Mouse (Mus musculus) gastrocnemius, postnatal 14 days (tissue): ENCODE measurements around the gene Abcd1. TPM values are rescaled to one million over a fixed set of nuclear protein-coding genes. Genes with fewer than 3 reads are reported as not detected.

Experiments used
- DNase-seq: peaks from one replicate; pipeline ENCODE4 v3.0.0; 2021; ENCODE audit warnings: mixed read lengths
- intact Hi-C: fragments of 180-260 bp; cut with DNase I; formaldehyde crosslinking; loops from one replicate; pipeline ENCODE4 v1.15.1; 2025; ENCODE audit warnings: low total_unique reads
- long read RNA-seq, 2 experiments: library from polyadenylated mRNA; stranded (forward); transcript quantifications; one replicate each; pipeline ENCODE4 v2.0.0; 2021
- total RNA-seq, 2 experiments: library from RNA; stranded (reverse); gene quantifications; 2 replicates each; pipeline ENCODE4 v1.2.3; 2021

Gene Abcd1
- 10 to 100 TPM; 22.2 to 22.9 TPM for total RNA-seq
- long read RNA-seq, experiment 1, transcript Abcd1-201 (10 exons, 3,648 nt), result major isoform, 28 of 32 reads
- long read RNA-seq, experiment 1, partial matches to known transcripts, result 2 of 32 reads
- long read RNA-seq, experiment 1, other reads (novel, unspliced or antisense), result 2 of 32 reads
- long read RNA-seq, experiment 2, transcript Abcd1-201 (10 exons, 3,648 nt), result major isoform, 36 of 39 reads
- long read RNA-seq, experiment 2, partial matches to known transcripts, result 1 of 39 reads
- long read RNA-seq, experiment 2, other reads (novel, unspliced or antisense), result 2 of 39 reads

- DNase-seq, result peak; percentile 92
These were observed at the start of gene Abcd1, which contains the start of gene Bcap31 for GRCm38 (mm10) chrX:73716109-73716661. TSS of gene Abcd1 (plus strand) at chrX:73716597. TSS of gene Bcap31 (minus strand) at chrX:73716175.

GRCm38 (mm10) chrX:73672031-73672431, 44.4 kb upstream of the Abcd1 start:
- intact Hi-C loops, result no loop called here
- no peak for DNase-seq

More at GRCm38 (mm10) chrX:73716109-73716661, at the start of gene Abcd1, which contains the start of gene Bcap31:
- intact Hi-C loops, result no loop called here

- intact Hi-C loops, result no loop called here
- peak; percentile 78 for DNase-seq
These were observed 43.3 kb upstream of the Abcd1 start, which contains the start of gene Slc6a8 for GRCm38 (mm10) chrX:73672879-73673618. TSS of gene Slc6a8 (plus strand) at chrX:73673150.

- intact Hi-C loops, result no loop called here
- no peak for DNase-seq
These were observed 42.8 kb upstream of the Abcd1 start for GRCm38 (mm10) chrX:73673619-73673967.

GRCm38 (mm10) chrX:73673968-73674661, 42.3 kb upstream of the Abcd1 start:
- DNase-seq, result peak; percentile 29
- intact Hi-C loops, result no loop called here

GRCm38 (mm10) chrX:73675231-73675630, 41.2 kb upstream of the Abcd1 start:
- no peak for DNase-seq
- intact Hi-C loops, result no loop called here

GRCm38 (mm10) chrX:73676668-73677067, 39.7 kb upstream of the Abcd1 start:
- DNase-seq, result no peak
- intact Hi-C loops, result no loop called here

- no peak for DNase-seq
- intact Hi-C loops, result no loop called here
These were observed 32.2 kb upstream of the Abcd1 start for GRCm38 (mm10) chrX:73684156-73684555.

- no peak for DNase-seq
- intact Hi-C loops, result no loop called here
These were observed 31.4 kb upstream of the Abcd1 start for GRCm38 (mm10) chrX:73684978-73685377.

- intact Hi-C loops, result no loop called here
- DNase-seq, result peak; percentile 31
These were observed 30.8 kb upstream of the Abcd1 start for GRCm38 (mm10) chrX:73685629-73686028.

GRCm38 (mm10) chrX:73690917-73691629, 25.3 kb upstream of the Abcd1 start:
- intact Hi-C loops, result no loop called here

GRCm38 (mm10) chrX:73700472-73700871, 15.9 kb upstream of the Abcd1 start:
- intact Hi-C loops, result no loop called here

More at GRCm38 (mm10) chrX:73690917-73691629, 25.3 kb upstream of the Abcd1 start:
- DNase-seq, result peak; percentile 52

GRCm38 (mm10) chrX:73715476-73716108, 805 bp upstream of the Abcd1 start:
- intact Hi-C loops, result no loop called here
- peak; percentile 34 for DNase-seq

More at GRCm38 (mm10) chrX:73700472-73700871, 15.9 kb upstream of the Abcd1 start:
- DNase-seq, result no peak

- DNase-seq, result peak; percentile 9
- intact Hi-C loops, result no loop called here
These were observed 530 bp downstream of the Abcd1 start for GRCm38 (mm10) chrX:73716709-73717545.

- intact Hi-C loops, result no loop called here
These were observed 1.3 kb downstream of the Abcd1 start for GRCm38 (mm10) chrX:73717667-73718066.

GRCm38 (mm10) chrX:73718271-73718670, 1.9 kb downstream of the Abcd1 start:
- intact Hi-C loops, result no loop called here
- peak; percentile 48 for DNase-seq

More at GRCm38 (mm10) chrX:73717667-73718066, 1.3 kb downstream of the Abcd1 start:
- peak; percentile 16 for DNase-seq

GRCm38 (mm10) chrX:73718686-73719362, 2.4 kb downstream of the Abcd1 start:
- no peak for DNase-seq
- intact Hi-C loops, result no loop called here
